Mouse (Mus musculus) hindbrain, embryonic 15.5 days (tissue): ENCODE results near the gene Mkks. TPM values are rescaled to one million over a fixed set of nuclear protein-coding genes. Genes with fewer than 3 reads are reported as not detected.
"Not testable (repeated sequence)": the region's sequence is repeated elsewhere in the genome, so short reads cannot be mapped to it uniquely, and the experiment has no call there.

Source experiments
- ATAC-seq: fragments of 200-750 bp; cut with Nextera tagmentation; 2 replicates; pipeline ENCODE4 v1.8.0; 2017; ENCODE audit warnings: low read depth, moderate number of reproducible peaks, moderate TSS enrichment; ENCODE audit not compliant: low FRiP score
- H3K27ac ChIP-seq: fragments of 300-500 bp; sonication (generic); replicated peaks from 2 replicates; pipeline ENCODE4 v1.5.1; 2015; ENCODE audit warnings: mild to moderate bottlenecking, inconsistent platforms
- H3K27me3 ChIP-seq: fragments of 300-500 bp; sonication (generic); 2 replicates; pipeline ENCODE4 v1.6.1; 2015; ENCODE audit warnings: control low read depth, inconsistent platforms
- H3K36me3 ChIP-seq: fragments of 300-500 bp; sonication (generic); 2 replicates; pipeline ENCODE4 v1.6.1; 2015; ENCODE audit warnings: control low read depth, inconsistent platforms
- H3K4me1 ChIP-seq: fragments of 300-500 bp; sonication (generic); replicated peaks from 2 replicates; pipeline ENCODE4 v1.6.1; 2015; ENCODE audit warnings: control low read depth, inconsistent platforms
- H3K4me2 ChIP-seq: fragments of 300-500 bp; sonication (generic); 2 replicates; pipeline ENCODE4 v1.6.1; 2015; ENCODE audit warnings: moderate library complexity, mild to moderate bottlenecking, inconsistent platforms
- H3K4me3 ChIP-seq: fragments of 300-500 bp; sonication (generic); 2 replicates; pipeline ENCODE4 v1.5.1; 2015; ENCODE audit warnings: mild to moderate bottlenecking, inconsistent platforms
- H3K9ac ChIP-seq: fragments of 300-500 bp; sonication (generic); 2 replicates; pipeline ENCODE4 v1.6.1; 2015; ENCODE audit warnings: inconsistent platforms
- H3K9me3 ChIP-seq: fragments of 300-500 bp; sonication (generic); 2 replicates; pipeline ENCODE4 v1.6.1; 2016; ENCODE audit warnings: control low read depth, inconsistent platforms
- WGBS: fragments of 180-500 bp; shearing (Covaris S2); methylation state at CpG from one replicate; pipeline ENCODE4 v1.1.7; 2015; 5-methylcytosine and 5-hydroxymethylcytosine counted together
- polyA plus RNA-seq: library from polyadenylated mRNA; unstranded; fragments of >200 nt; fragmentation: Nextera tagmentation; extraction: Ambion mirVana; gene quantifications from 2 replicates; pipeline ENCODE4 v1.2.1, GENCODE M21; 2015

Gene Mkks
- polyA plus RNA-seq, 1 experiment from 2014 or later = 13.2 TPM

- no peak overlapping the region for H3K27ac ChIP-seq
- no peak overlapping the region for H3K4me2 ChIP-seq
- no peaks in the 10 kb centered on the region for H3K9me3 ChIP-seq
Measured at GRCm38 (mm10) chr2:136896131-136896530, 4.9 kb upstream of the Mkks start.

GRCm38 (mm10) chr2:136894494-136894893 lies 3.3 kb upstream of the Mkks start:
- Histone ChIP-seq H3K36me3 (no peaks in the 10 kb centered on the region), H3K9me3 (no peaks in the 10 kb centered on the region), H3K9ac (no peak overlapping the region), H3K4me3 (no peak overlapping the region), H3K4me2 (no peak overlapping the region), H3K4me1 (peaks cover 18% of the 10 kb centered on the region), H3K27ac (no peak overlapping the region), H3K27me3 (no peaks in the 10 kb centered on the region)
- ATAC-seq = no peak
- 60% methylated on average over 2 of the region's 2 CpGs for WGBS

More at GRCm38 (mm10) chr2:136896131-136896530, 4.9 kb upstream of the Mkks start:
- H3K4me3 ChIP-seq = no peak overlapping the region
- 77% methylated on average over 2 of the region's 2 CpGs for WGBS
- peaks cover 8% of the 10 kb centered on the region; the same call in 1 of the 2 replicates for H3K4me1 ChIP-seq
- no peaks in the 10 kb centered on the region for H3K27me3 ChIP-seq
- ATAC-seq = no peak
- no peaks in the 10 kb centered on the region for H3K36me3 ChIP-seq
- H3K9ac ChIP-seq = no peak overlapping the region

GRCm38 (mm10) chr2:136891951-136892371 lies 772 bp upstream of the Mkks start:
- ATAC-seq = peak; percentile 84
- Histone ChIP-seq H3K9ac (peak overlapping the region; percentile 68), H3K27me3 (no peaks in the 10 kb centered on the region), H3K9me3 (no peaks in the 10 kb centered on the region), H3K27ac (peak overlapping the region; percentile 96), H3K4me1 (peaks cover 25% of the 10 kb centered on the region), H3K4me2 (peak overlapping the region; percentile 62), H3K4me3 (peak overlapping the region; percentile 69), H3K36me3 (no peaks in the 10 kb centered on the region)
- under 1% methylated on average over 23 of the region's 23 CpGs for WGBS

- not testable (repeated sequence) for H3K9me3 ChIP-seq, H3K36me3 ChIP-seq, H3K27me3 ChIP-seq
- WGBS = 5% methylated on average over 15 of the region's 15 CpGs
- peaks cover 25% of the 10 kb centered on the region for H3K4me1 ChIP-seq
- H3K27ac ChIP-seq = peak overlapping the region; percentile 96
- peak; percentile 61 for ATAC-seq
- peak overlapping the region; percentile 69 for H3K4me3 ChIP-seq
- H3K4me2 ChIP-seq = peak overlapping the region; percentile 55
- peak overlapping the region; percentile 68 for H3K9ac ChIP-seq
Measured at GRCm38 (mm10) chr2:136890716-136891067, 497 bp downstream of the Mkks start.

GRCm38 (mm10) chr2:136886846-136887245 lies 4.3 kb downstream of the Mkks start:
- H3K27ac ChIP-seq = no peak overlapping the region
- no peak overlapping the region for H3K4me3 ChIP-seq
- no peak overlapping the region for H3K4me2 ChIP-seq
- no peaks in the 10 kb centered on the region for H3K27me3 ChIP-seq
- H3K9me3 ChIP-seq = no peaks in the 10 kb centered on the region
- ATAC-seq = no peak
- peaks cover 17% of the 10 kb centered on the region for H3K4me1 ChIP-seq
- H3K9ac ChIP-seq = no peak overlapping the region
- 57% methylated on average over 4 of the region's 4 CpGs for WGBS
- H3K36me3 ChIP-seq = peaks cover 21% of the 10 kb centered on the region

- no peak within 1 kb of the TSS for H3K4me2 ChIP-seq
- H3K27ac ChIP-seq = no peak within 1 kb of the TSS
- H3K4me3 ChIP-seq = no peak within 1 kb of the TSS
- no peaks in the 10 kb centered on the region for H3K9me3 ChIP-seq
- H3K36me3 ChIP-seq = peaks cover 32% of the 10 kb centered on the region
- H3K9ac ChIP-seq = no peak within 1 kb of the TSS
- peaks cover 16% of the 10 kb centered on the region for H3K4me1 ChIP-seq
- no peak for ATAC-seq
- no peaks in the 10 kb centered on the region for H3K27me3 ChIP-seq
- WGBS = 97% methylated on average over 2 of the region's 2 CpGs
Measured at GRCm38 (mm10) chr2:136885579-136885978, 5.6 kb downstream of the Mkks start, which contains the start of gene AL731706.2. AL731706.2 (minus strand) TSS chr2:136885679.

GRCm38 (mm10) chr2:136854543-136855388 lies 36.4 kb downstream of the Mkks start:
- 12% methylated on average over 5 of the region's 5 CpGs for WGBS
- no peak for ATAC-seq
- Histone ChIP-seq H3K27me3 (no peaks in the 10 kb centered on the region), H3K4me2 (peak overlapping the region; percentile 5; the same call in 1 of the 2 replicates), H3K9ac (no peak overlapping the region), H3K4me3 (no peak overlapping the region), H3K4me1 (peaks cover 14% of the 10 kb centered on the region), H3K9me3 (no peaks in the 10 kb centered on the region), H3K27ac (peak overlapping the region; percentile 45), H3K36me3 (no peaks in the 10 kb centered on the region)

- H3K4me3 ChIP-seq = no peak overlapping the region
- ATAC-seq = no peak
- H3K27ac ChIP-seq = no peak overlapping the region
- H3K27me3 ChIP-seq = no peaks in the 10 kb centered on the region
- peaks cover 14% of the 10 kb centered on the region for H3K4me1 ChIP-seq
- whole genome bisulfite sequencing = 75% methylated on average over 3 of the region's 3 CpGs
- H3K36me3 ChIP-seq = no peaks in the 10 kb centered on the region
- no peak overlapping the region for H3K4me2 ChIP-seq
- H3K9me3 ChIP-seq = no peaks in the 10 kb centered on the region
- no peak overlapping the region for H3K9ac ChIP-seq
Measured at GRCm38 (mm10) chr2:136850366-136850765, 40.8 kb downstream of the Mkks start.

GRCm38 (mm10) chr2:136837994-136838393 lies 53.2 kb downstream of the Mkks start:
- no peak for ATAC-seq
- Histone ChIP-seq H3K4me3 (no peak overlapping the region), H3K4me1 (no peaks in the 10 kb centered on the region), H3K27ac (no peak overlapping the region), H3K9ac (no peak overlapping the region), H3K4me2 (no peak overlapping the region), H3K27me3 (no peaks in the 10 kb centered on the region), H3K36me3 (no peaks in the 10 kb centered on the region), H3K9me3 (no peaks in the 10 kb centered on the region)
- WGBS = 70% methylated on average over 1 of the region's 1 CpGs

GRCm38 (mm10) chr2:136835882-136836281 lies 55.3 kb downstream of the Mkks start:
- WGBS = 63% methylated on average over 3 of the region's 3 CpGs
- no peak overlapping the region for H3K4me3 ChIP-seq
- no peaks in the 10 kb centered on the region for H3K36me3 ChIP-seq

GRCm38 (mm10) chr2:136834715-136835075 lies 56.5 kb downstream of the Mkks start:
- ATAC-seq = no peak
- 94% methylated on average over 1 of the region's 1 CpGs for WGBS
- H3K27me3 ChIP-seq = no peaks in the 10 kb centered on the region

More at GRCm38 (mm10) chr2:136835882-136836281, 55.3 kb downstream of the Mkks start:
- ATAC-seq = no peak
- Histone ChIP-seq H3K9ac (no peak overlapping the region), H3K27ac (no peak overlapping the region), H3K27me3 (no peaks in the 10 kb centered on the region), H3K4me2 (no peak overlapping the region), H3K4me1 (no peaks in the 10 kb centered on the region), H3K9me3 (no peaks in the 10 kb centered on the region)

GRCm38 (mm10) chr2:136833976-136834714 lies 57.0 kb downstream of the Mkks start:
- H3K27me3 ChIP-seq = no peaks in the 10 kb centered on the region
- H3K36me3 ChIP-seq = no peaks in the 10 kb centered on the region
- no peaks in the 10 kb centered on the region for H3K9me3 ChIP-seq
- no peak overlapping the region for H3K27ac ChIP-seq
- WGBS = 88% methylated on average over 3 of the region's 3 CpGs
- H3K4me3 ChIP-seq = no peak overlapping the region
- no peak overlapping the region for H3K9ac ChIP-seq
- no peak for ATAC-seq
- H3K4me1 ChIP-seq = no peaks in the 10 kb centered on the region
- no peak overlapping the region for H3K4me2 ChIP-seq

More at GRCm38 (mm10) chr2:136834715-136835075, 56.5 kb downstream of the Mkks start:
- Histone ChIP-seq H3K27ac (no peak overlapping the region), H3K9me3 (no peaks in the 10 kb centered on the region), H3K4me2 (no peak overlapping the region), H3K4me1 (no peaks in the 10 kb centered on the region), H3K4me3 (no peak overlapping the region), H3K36me3 (no peaks in the 10 kb centered on the region), H3K9ac (no peak overlapping the region)
